Mouse (Mus musculus) layer of hippocampus, adult 9-11 months (tissue): ENCODE data around the gene Atp6v0a4.
A peak's percentile ranks its signal among the peaks of the same experiment; 100 is the strongest.

Experiments used
- DNase-seq: peaks from one replicate; pipeline ENCODE4 v3.0.0; 2022

Atp6v0a4 gene

GRCm38 (mm10) chr6:38072137-38072796 is 52.1 kb downstream of the Atp6v0a4 start:
- no peak for DNase-seq

GRCm38 (mm10) chr6:38071256-38071655 is 53.1 kb downstream of the Atp6v0a4 start:
- no peak for DNase-seq

GRCm38 (mm10) chr6:38066215-38066614 is 58.2 kb downstream of the Atp6v0a4 start:
- peak; percentile 80 for DNase-seq

- DNase-seq = peak; percentile 71
These were observed 58.8 kb downstream of the Atp6v0a4 start for GRCm38 (mm10) chr6:38065501-38066122.

- DNase-seq = peak; percentile 71
These were observed 59.3 kb downstream of the Atp6v0a4 start for GRCm38 (mm10) chr6:38065122-38065500.

- no peak for DNase-seq
These were observed 59.8 kb downstream of the Atp6v0a4 start for GRCm38 (mm10) chr6:38064621-38065020.

GRCm38 (mm10) chr6:38058805-38059204 is 65.6 kb downstream of the Atp6v0a4 start:
- DNase-seq = no peak

- DNase-seq = no peak
These were observed 68.7 kb downstream of the Atp6v0a4 start for GRCm38 (mm10) chr6:38055471-38056330.

GRCm38 (mm10) chr6:38049601-38050000 is 74.8 kb downstream of the Atp6v0a4 start:
- no peak for DNase-seq

GRCm38 (mm10) chr6:38048800-38049561 is 75.4 kb downstream of the Atp6v0a4 start:
- DNase-seq = no peak

GRCm38 (mm10) chr6:38048003-38048402 is 76.4 kb downstream of the Atp6v0a4 start:
- no peak for DNase-seq

- no peak for DNase-seq
These were observed 77.5 kb downstream of the Atp6v0a4 start, which contains the start of gene Svopl for GRCm38 (mm10) chr6:38046838-38047237. Gene Svopl, minus strand, starts transcription at chr6:38046996.

GRCm38 (mm10) chr6:38032801-38033566 is 91.4 kb downstream of the Atp6v0a4 start:
- DNase-seq = no peak

GRCm38 (mm10) chr6:38031924-38032540 is 92.4 kb downstream of the Atp6v0a4 start:
- no peak for DNase-seq

GRCm38 (mm10) chr6:38028205-38028604 is 96.2 kb downstream of the Atp6v0a4 start:
- no peak for DNase-seq

- no peak for DNase-seq
These were observed 96.6 kb downstream of the Atp6v0a4 start for GRCm38 (mm10) chr6:38027771-38028170.

- DNase-seq = no peak
These were observed 101.1 kb downstream of the Atp6v0a4 start for GRCm38 (mm10) chr6:38023284-38023683.

GRCm38 (mm10) chr6:38021406-38021805 is 103.0 kb downstream of the Atp6v0a4 start:
- no peak for DNase-seq

- no peak for DNase-seq
These were observed 111.6 kb downstream of the Atp6v0a4 start for GRCm38 (mm10) chr6:38012829-38013228.

GRCm38 (mm10) chr6:38007459-38007858 is 116.9 kb downstream of the Atp6v0a4 start:
- peak; percentile 40 for DNase-seq
